Mouse (Mus musculus): ENCODE data around the gene Rnf25. TPM values are rescaled to one million over a fixed set of nuclear protein-coding genes. Genes with fewer than 3 reads are reported as not detected.

Rnf25 gene
- 10 to 100 TPM; 28.1 to 84.6 (median 58.4) TPM for total RNA-seq (2018; cell fraction: chromatin; rRNA removed)
- total RNA-seq (2018; cell fraction: cytosol; rRNA removed): 10 to 100 TPM; 30.0 to 54.0 (median 43.6) TPM
- 10 to 100 TPM; 28.4 to 65.9 (median 43.6) TPM for total RNA-seq (2018; cell fraction: nucleus; rRNA removed)
- 33.4 to 51.2 TPM (median 41.5 TPM) in 3 replicates for polyA plus RNA-seq (2018)

- Histone ChIP-seq H3K79me2 (ENCODE audit: inconsistent target) (peaks cover 21% of the 10 kb centered on the region; the same call in 1 of the 2 replicates), H3K36me3 (ENCODE audit: inconsistent target) (peaks cover 24% of the 10 kb centered on the region; the same call in 1 of the 2 replicates), H3K4me3 (ENCODE audit: inconsistent target) (peak within 1 kb of the TSS; percentile 99), H3K27ac (peak within 1 kb of the TSS; percentile 62)
- 14% methylated on average over 25 of the region's 25 CpGs for WGBS (ENCODE audit: missing documents)
Observed at GRCm38 (mm10) chr1:74601267-74601962, at the start of gene Rnf25, which contains the start of gene Stk36. Rnf25 (minus strand) TSS chr1:74601397. Stk36 (plus strand) TSS chr1:74601445.

GRCm38 (mm10) chr1:74643926-74644325 is 42.7 kb upstream of the Rnf25 start:
- H3K27ac ChIP-seq: no peak overlapping the region
- H3K4me3 ChIP-seq (ENCODE audit: inconsistent target): no peak overlapping the region
- no peaks in the 10 kb centered on the region for H3K79me2 ChIP-seq (ENCODE audit: inconsistent target)
- H3K36me3 ChIP-seq (ENCODE audit: inconsistent target): no peaks in the 10 kb centered on the region

GRCm38 (mm10) chr1:74643524-74643923 is 42.3 kb upstream of the Rnf25 start:
- Histone ChIP-seq H3K36me3 (ENCODE audit: inconsistent target) (no peaks in the 10 kb centered on the region), H3K27ac (no peak overlapping the region), H3K4me3 (ENCODE audit: inconsistent target) (no peak overlapping the region), H3K79me2 (ENCODE audit: inconsistent target) (no peaks in the 10 kb centered on the region)
- 92% methylated on average over 2 of the region's 2 CpGs for WGBS (ENCODE audit: missing documents)

GRCm38 (mm10) chr1:74632734-74633133 is 31.5 kb upstream of the Rnf25 start:
- H3K4me3 ChIP-seq (ENCODE audit: inconsistent target): no peak overlapping the region
- H3K36me3 ChIP-seq (ENCODE audit: inconsistent target): no peaks in the 10 kb centered on the region
- H3K27ac ChIP-seq: no peak overlapping the region
- 61% methylated on average over 4 of the region's 4 CpGs for WGBS (ENCODE audit: missing documents)
- H3K79me2 ChIP-seq (ENCODE audit: inconsistent target): no peaks in the 10 kb centered on the region

GRCm38 (mm10) chr1:74628001-74628400 is 26.8 kb upstream of the Rnf25 start:
- Histone ChIP-seq H3K79me2 (ENCODE audit: inconsistent target) (no peaks in the 10 kb centered on the region), H3K4me3 (ENCODE audit: inconsistent target) (no peak overlapping the region), H3K36me3 (ENCODE audit: inconsistent target) (no peaks in the 10 kb centered on the region), H3K27ac (no peak overlapping the region)
- 82% methylated on average over 7 of the region's 7 CpGs for WGBS (ENCODE audit: missing documents)

GRCm38 (mm10) chr1:74626076-74626475 is 24.9 kb upstream of the Rnf25 start:
- 73% methylated on average over 4 of the region's 4 CpGs for WGBS (ENCODE audit: missing documents)
- Histone ChIP-seq H3K79me2 (ENCODE audit: inconsistent target) (no peaks in the 10 kb centered on the region), H3K4me3 (ENCODE audit: inconsistent target) (no peak overlapping the region), H3K27ac (no peak overlapping the region), H3K36me3 (ENCODE audit: inconsistent target) (no peaks in the 10 kb centered on the region)

GRCm38 (mm10) chr1:74624183-74624582 is 23.0 kb upstream of the Rnf25 start:
- Histone ChIP-seq H3K36me3 (ENCODE audit: inconsistent target) (no peaks in the 10 kb centered on the region), H3K4me3 (ENCODE audit: inconsistent target) (no peak overlapping the region), H3K27ac (no peak overlapping the region), H3K79me2 (ENCODE audit: inconsistent target) (no peaks in the 10 kb centered on the region)
- WGBS (ENCODE audit: missing documents): 100% methylated on average over 1 of the region's 1 CpGs

- peak overlapping the region; percentile 62 for H3K27ac ChIP-seq
Observed at GRCm38 (mm10) chr1:74600501-74601266, 513 bp downstream of the Rnf25 start.

GRCm38 (mm10) chr1:74594434-74594833 is 6.8 kb downstream of the Rnf25 start:
- Histone ChIP-seq H3K27ac (no peak overlapping the region), H3K36me3 (ENCODE audit: inconsistent target) (peaks cover 68% of the 10 kb centered on the region), H3K4me3 (ENCODE audit: inconsistent target) (no peak overlapping the region), H3K79me2 (ENCODE audit: inconsistent target) (peaks cover 3% of the 10 kb centered on the region; the same call in 1 of the 2 replicates)
- 22% methylated on average over 8 of the region's 8 CpGs for WGBS (ENCODE audit: missing documents)

More at GRCm38 (mm10) chr1:74600501-74601266, 513 bp downstream of the Rnf25 start:
- 8% methylated on average over 26 of the region's 26 CpGs for WGBS (ENCODE audit: missing documents)
- Histone ChIP-seq H3K79me2 (ENCODE audit: inconsistent target) (peaks cover 21% of the 10 kb centered on the region; the same call in 1 of the 2 replicates), H3K4me3 (ENCODE audit: inconsistent target) (peak overlapping the region; percentile 99), H3K36me3 (ENCODE audit: inconsistent target) (peaks cover 28% of the 10 kb centered on the region)

- Histone ChIP-seq H3K4me3 (ENCODE audit: inconsistent target) (peak within 1 kb of the TSS; percentile 86), H3K27ac (peak within 1 kb of the TSS; percentile 61), H3K79me2 (ENCODE audit: inconsistent target) (peaks cover 45% of the 10 kb centered on the region), H3K36me3 (ENCODE audit: inconsistent target) (peaks cover 26% of the 10 kb centered on the region)
- under 1% methylated on average over 48 of the region's 48 CpGs for WGBS (ENCODE audit: missing documents)
Observed at GRCm38 (mm10) chr1:74587773-74588445, 13.3 kb downstream of the Rnf25 start, which contains the start of the genes Zfp142 and Bcs1l. Zfp142 (minus strand) TSS chr1:74588246. Bcs1l (plus strand) TSS chr1:74588289.

GRCm38 (mm10) chr1:74587233-74587772 is 13.9 kb downstream of the Rnf25 start:
- peaks cover 51% of the 10 kb centered on the region for H3K79me2 ChIP-seq (ENCODE audit: inconsistent target)
- 3% methylated on average over 24 of the region's 24 CpGs for WGBS (ENCODE audit: missing documents)
- H3K27ac ChIP-seq: peak overlapping the region; percentile 61
- H3K4me3 ChIP-seq (ENCODE audit: inconsistent target): peak overlapping the region; percentile 86
- peaks cover 25% of the 10 kb centered on the region for H3K36me3 ChIP-seq (ENCODE audit: inconsistent target)

- Histone ChIP-seq H3K27ac (no peak overlapping the region), H3K36me3 (ENCODE audit: inconsistent target) (peaks cover 15% of the 10 kb centered on the region; the same call in 1 of the 2 replicates), H3K79me2 (ENCODE audit: inconsistent target) (peaks cover 54% of the 10 kb centered on the region), H3K4me3 (ENCODE audit: inconsistent target) (no peak overlapping the region)
- WGBS (ENCODE audit: missing documents): 98% methylated on average over 3 of the region's 3 CpGs
Observed at GRCm38 (mm10) chr1:74584616-74585398, 16.4 kb downstream of the Rnf25 start.

GRCm38 (mm10) chr1:74582621-74583020 is 18.6 kb downstream of the Rnf25 start:
- peaks cover 54% of the 10 kb centered on the region for H3K79me2 ChIP-seq (ENCODE audit: inconsistent target)
- H3K4me3 ChIP-seq (ENCODE audit: inconsistent target): no peak overlapping the region
- no peak overlapping the region for H3K27ac ChIP-seq
- WGBS (ENCODE audit: missing documents): 94% methylated on average over 3 of the region's 3 CpGs
- H3K36me3 ChIP-seq (ENCODE audit: inconsistent target): peaks cover 37% of the 10 kb centered on the region; the same call in 1 of the 2 replicates

Data from macrophage (primary cell).